Mouse (Mus musculus): Measurements from ENCODE around the gene Nudt9.

GRCm38 (mm10) chr5:104055816-104056215 lies 9.7 kb downstream of the Nudt9 start:
- TF ChIP-seq MYOD1 (IDR thresholded peaks at IDR 0.05; ENCODE audit: control insufficient read depth, insufficient read length, low read depth) (no peak), CTCF (IDR thresholded peaks at IDR 0.05; ENCODE audit: control insufficient read depth, insufficient read depth, insufficient read length) (no peak), MAX (IDR thresholded peaks at IDR 0.05) (no peak), USF1 (IDR thresholded peaks at IDR 0.05; ENCODE audit: low read depth) (no peak), FOSL1 (IDR thresholded peaks at IDR 0.05; ENCODE audit: insufficient read depth, low read length, poor library complexity, severe bottlenecking) (no peak), MYOG (IDR thresholded peaks at IDR 0.05; ENCODE audit: control insufficient read depth, extremely low read depth, insufficient read length) (no peak)

All from C2C12 (cell line).